Mouse (Mus musculus) liver, embryonic 11.5 days (tissue): ENCODE measurements around the gene Slc46a2. TPM values are rescaled to one million over a fixed set of nuclear protein-coding genes. Genes with fewer than 3 reads are reported as not detected.

Source experiments
- ATAC-seq: fragments of 200-750 bp; cut with Nextera tagmentation; replicated peaks from 2 replicates; pipeline ENCODE4 v1.8.0; 2017; ENCODE audit warnings: moderate number of reproducible peaks, mild to moderate bottlenecking, moderate TSS enrichment, moderate library complexity; ENCODE audit not compliant: low FRiP score
- DNase-seq: peaks from one replicate; pipeline ENCODE4 v3.0.0-alpha.2; 2017; ENCODE audit warnings: low spot score
- H3K27ac ChIP-seq: fragments of 300-500 bp; sonication (generic); 2 replicates; pipeline ENCODE4 v1.5.1; 2014; ENCODE audit warnings: mild to moderate bottlenecking, low read depth, low read length, control low read depth
- H3K27me3 ChIP-seq: fragments of 300-500 bp; sonication (generic); replicated peaks from 2 replicates; pipeline ENCODE4 v1.6.1; 2014; ENCODE audit warnings: low read length, mixed read lengths; ENCODE audit not compliant: control insufficient read depth, insufficient read depth
- H3K36me3 ChIP-seq: fragments of 300-500 bp; sonication (generic); 2 replicates; pipeline ENCODE4 v1.6.1; 2014; ENCODE audit warnings: mild to moderate bottlenecking, low read length, moderate library complexity, mixed read lengths; ENCODE audit not compliant: control insufficient read depth, insufficient read depth
- H3K4me1 ChIP-seq: fragments of 300-500 bp; sonication (generic); replicated peaks from 2 replicates; pipeline ENCODE4 v1.6.1; 2014; ENCODE audit warnings: low read length, mixed read lengths; ENCODE audit not compliant: control insufficient read depth, insufficient read depth
- H3K4me2 ChIP-seq: fragments of 300-500 bp; sonication (generic); 2 replicates; pipeline ENCODE4 v1.6.1; 2014; ENCODE audit warnings: mild to moderate bottlenecking, control low read depth, moderate library complexity
- H3K4me3 ChIP-seq: fragments of 300-500 bp; sonication (generic); 2 replicates; pipeline ENCODE4 v1.5.1; 2014; ENCODE audit warnings: low read depth, low read length, control low read depth
- H3K9ac ChIP-seq: fragments of 300-500 bp; sonication (generic); 2 replicates; pipeline ENCODE4 v1.6.1; 2014; ENCODE audit warnings: low read depth, low read length, control low read depth
- H3K9me3 ChIP-seq: fragments of 300-500 bp; sonication (generic); 2 replicates; pipeline ENCODE4 v1.6.1; 2016; ENCODE audit warnings: low read length, inconsistent platforms, mixed read lengths; ENCODE audit not compliant: control insufficient read depth
- WGBS: fragments of 180-500 bp; shearing (Covaris S2); extraction: QIAGEN DNeasy Blood & Tissue Kit; methylation state at CpG from one replicate; pipeline ENCODE4 v1.1.7; 2014; 5-methylcytosine and 5-hydroxymethylcytosine counted together
- polyA plus RNA-seq: library from polyadenylated mRNA; unstranded; fragments of >200 nt; fragmentation: Nextera tagmentation; extraction: Ambion mirVana; gene quantifications from 2 replicates; pipeline ENCODE4 v1.2.1, GENCODE M21; 2014

Gene Slc46a2
- polyA plus RNA-seq, 1 experiment from 2014 or later: not detected

DNA sequence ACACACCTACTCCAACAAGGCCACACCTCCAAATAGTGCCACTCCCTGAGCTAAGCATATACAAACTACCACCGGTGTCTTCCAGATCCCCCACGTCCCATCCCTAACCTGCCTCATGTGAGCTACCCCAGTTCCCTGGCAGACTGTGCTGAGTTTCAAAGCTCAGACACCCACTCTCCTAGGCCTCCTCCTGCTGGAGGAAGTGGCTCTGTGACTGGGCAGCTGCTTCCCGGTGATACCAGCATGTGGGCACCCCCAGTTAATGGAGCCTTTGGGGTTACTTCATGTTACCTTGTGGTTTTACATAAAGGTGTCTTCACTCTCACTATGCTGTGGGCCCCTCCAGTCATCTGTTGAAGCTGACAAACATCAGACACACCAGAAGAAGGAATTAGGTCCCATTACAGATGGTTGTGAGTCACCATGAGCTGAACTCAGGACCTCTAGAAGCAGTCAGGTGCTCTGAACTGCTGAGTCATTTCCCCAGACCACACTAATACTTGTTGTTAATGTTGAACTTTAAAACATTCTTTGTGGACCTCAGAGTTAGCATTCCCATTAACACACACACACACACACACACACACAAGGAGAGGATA, 19.8 kb downstream of the Slc46a2 start:
- H3K4me3 ChIP-seq: no peak overlapping the region
- no peaks in the 10 kb centered on the region for H3K4me1 ChIP-seq
- H3K9ac ChIP-seq: no peak overlapping the region
- WGBS: 74% methylated on average over 3 of the region's 3 CpGs
- H3K27me3 ChIP-seq: no peaks in the 10 kb centered on the region
- DNase-seq (no peak), ATAC-seq (0 out of 2 replicates have a peak, but pooled peaks have one; percentile 5)
- H3K4me2 ChIP-seq: no peak overlapping the region
- H3K36me3 ChIP-seq: no peaks in the 10 kb centered on the region
- H3K27ac ChIP-seq: no peak overlapping the region
- H3K9me3 ChIP-seq: no peaks in the 10 kb centered on the region

DNA sequence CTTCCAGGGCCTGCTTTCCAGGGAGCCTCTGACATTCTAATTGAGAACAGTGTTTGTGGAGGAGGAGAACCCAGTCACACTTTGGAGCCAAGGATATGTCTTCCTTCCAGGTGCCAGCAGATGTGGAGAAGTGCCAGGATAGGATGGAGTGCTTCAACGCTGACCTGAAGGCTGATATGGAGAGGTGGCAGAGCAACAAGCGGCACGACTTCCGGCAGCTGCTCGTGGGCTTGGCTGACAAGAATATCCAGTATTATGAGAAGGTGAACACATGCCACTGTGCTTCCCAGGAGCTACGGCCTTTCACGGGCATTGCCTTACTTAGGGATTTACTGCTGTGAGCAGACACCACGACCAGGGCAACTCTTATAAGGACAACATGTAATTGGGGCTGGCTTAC, 20.4 kb downstream of the Slc46a2 start:
- H3K4me1 ChIP-seq: no peaks in the 10 kb centered on the region

DNA sequence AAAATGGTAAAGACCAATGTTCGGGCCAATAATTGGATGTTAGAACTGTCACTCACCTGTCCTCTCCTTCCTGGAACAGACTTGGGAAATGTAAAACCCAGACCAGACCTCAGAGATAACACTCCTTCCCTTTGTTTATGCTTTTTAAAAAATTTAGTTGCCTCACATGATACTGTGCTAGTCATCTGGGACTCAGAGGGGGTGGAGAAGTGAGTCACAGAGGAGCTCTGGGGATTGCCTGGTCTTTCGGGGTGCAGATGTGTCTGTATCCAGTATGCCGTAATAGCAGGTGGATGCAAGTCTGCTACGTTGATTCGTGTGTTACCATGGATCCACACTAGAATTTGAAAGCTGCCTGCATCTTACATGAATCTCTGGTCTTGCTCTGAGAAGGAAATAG, 22.1 kb downstream of the Slc46a2 start:
- Histone ChIP-seq H3K36me3 (no peaks in the 10 kb centered on the region), H3K4me2 (no peak overlapping the region), H3K27me3 (no peaks in the 10 kb centered on the region), H3K4me1 (no peaks in the 10 kb centered on the region), H3K9ac (no peak overlapping the region), H3K27ac (no peak overlapping the region), H3K4me3 (no peak overlapping the region), H3K9me3 (no peaks in the 10 kb centered on the region)
- DNase-seq: no peak
- WGBS: 90% methylated on average over 5 of the region's 5 CpGs
- ATAC-seq: no peak

More for the DNA sequence above, 20.4 kb downstream of the Slc46a2 start:
- Histone ChIP-seq H3K4me2 (no peak overlapping the region), H3K27ac (no peak overlapping the region), H3K9ac (no peak overlapping the region), H3K9me3 (no peaks in the 10 kb centered on the region), H3K36me3 (no peaks in the 10 kb centered on the region), H3K27me3 (no peaks in the 10 kb centered on the region), H3K4me3 (no peak overlapping the region)
- no peak for DNase-seq
- 90% methylated on average over 8 of the region's 8 CpGs for WGBS
- ATAC-seq: no peak

DNA sequence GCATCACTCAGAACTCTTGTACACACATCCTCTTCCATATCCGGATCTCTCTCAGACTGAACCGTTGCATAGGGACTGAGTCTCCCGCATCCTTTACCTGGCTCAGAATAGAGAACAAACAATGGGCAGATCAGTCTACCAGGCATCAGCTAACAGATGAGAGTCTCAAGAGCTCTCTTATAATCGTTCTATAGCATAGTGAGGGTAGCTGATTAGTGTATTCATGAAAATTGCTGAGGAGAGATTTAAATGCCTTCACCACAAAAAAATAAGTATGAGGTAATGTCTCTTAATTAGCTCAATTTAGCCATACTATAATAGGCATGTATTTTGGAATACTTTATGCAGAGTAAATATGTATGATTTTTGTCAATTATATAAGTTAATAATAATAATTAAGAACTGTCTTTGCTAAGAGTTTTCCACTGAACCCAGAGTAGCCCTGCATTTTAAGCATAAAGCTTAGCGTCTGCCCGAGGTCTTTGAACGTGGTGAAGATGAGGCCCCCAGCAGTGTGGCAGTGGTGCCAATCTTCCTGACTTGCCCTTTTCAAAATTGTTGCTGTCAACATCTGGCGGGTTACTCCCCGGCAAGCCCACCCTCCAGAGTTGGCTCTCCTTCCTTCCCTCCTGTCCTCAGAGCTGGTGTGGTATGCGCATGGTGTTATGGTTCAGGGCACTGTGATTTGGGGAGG, 23.0 kb downstream of the Slc46a2 start:
- DNase-seq: no peak
- no peaks in the 10 kb centered on the region for H3K9me3 ChIP-seq
- no peaks in the 10 kb centered on the region for H3K27me3 ChIP-seq
- no peak overlapping the region for H3K27ac ChIP-seq
- 90% methylated on average over 10 of the region's 10 CpGs for WGBS
- H3K36me3 ChIP-seq: no peaks in the 10 kb centered on the region
- H3K4me3 ChIP-seq: no peak overlapping the region
- no peak overlapping the region for H3K4me2 ChIP-seq
- H3K9ac ChIP-seq: no peak overlapping the region
- no peaks in the 10 kb centered on the region for H3K4me1 ChIP-seq
- no peak for ATAC-seq

DNA sequence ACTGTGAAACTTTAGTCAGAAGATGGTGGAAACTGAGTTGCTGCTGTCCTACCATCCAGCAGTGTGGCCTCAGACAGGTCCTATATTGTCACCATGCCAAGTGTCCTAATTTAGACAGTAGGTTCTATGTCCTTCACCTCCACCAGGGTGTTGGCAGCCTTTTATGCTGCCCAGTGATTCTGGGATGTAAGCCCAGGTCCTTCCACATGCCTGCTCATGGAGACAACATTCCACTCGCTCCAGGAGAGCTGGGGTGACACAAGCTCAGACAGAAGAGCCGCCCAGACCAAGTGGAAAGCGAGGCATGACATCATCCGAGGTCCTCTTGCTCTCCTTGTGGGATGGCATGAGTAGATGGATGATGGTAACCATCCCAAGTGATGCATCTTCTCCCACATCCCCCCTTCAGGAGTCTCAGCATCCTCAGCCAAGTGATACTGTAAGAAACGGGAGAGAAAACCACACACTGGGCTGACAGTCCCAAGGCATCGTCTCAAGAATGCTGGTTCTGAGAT, 24.7 kb downstream of the Slc46a2 start:
- Histone ChIP-seq H3K4me1 (no peaks in the 10 kb centered on the region), H3K9ac (no peak overlapping the region), H3K4me3 (no peak overlapping the region), H3K4me2 (no peak overlapping the region), H3K27me3 (no peaks in the 10 kb centered on the region), H3K27ac (no peak overlapping the region), H3K9me3 (no peaks in the 10 kb centered on the region), H3K36me3 (peaks cover 1% of the 10 kb centered on the region)
- no peak for ATAC-seq
- DNase-seq: no peak
- 89% methylated on average over 6 of the region's 6 CpGs for WGBS

DNA sequence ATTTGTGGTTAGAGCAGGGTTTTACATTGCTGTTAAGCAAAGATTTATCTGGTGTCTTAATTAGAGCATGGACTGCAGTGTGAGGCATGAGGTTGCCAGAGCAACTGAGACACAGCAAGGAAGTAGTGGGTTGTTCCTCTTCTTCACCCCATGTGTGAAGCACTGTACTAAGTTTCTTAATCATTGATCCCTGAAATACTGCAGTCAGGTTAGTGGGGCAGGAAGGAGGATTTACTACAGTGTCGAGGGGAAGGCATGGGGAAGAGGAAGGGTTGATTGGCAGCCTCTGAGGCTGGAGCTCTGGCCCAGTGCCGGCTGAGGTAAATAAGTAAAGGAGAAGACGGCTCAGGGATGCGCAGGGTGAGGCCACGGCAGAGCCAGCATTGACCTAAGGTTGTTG, 26.8 kb downstream of the Slc46a2 start:
- Histone ChIP-seq H3K4me3 (no peak overlapping the region), H3K27me3 (no peaks in the 10 kb centered on the region), H3K9ac (no peak overlapping the region), H3K27ac (no peak overlapping the region), H3K4me1 (peaks cover 8% of the 10 kb centered on the region), H3K4me2 (no peak overlapping the region), H3K9me3 (no peaks in the 10 kb centered on the region), H3K36me3 (peaks cover 4% of the 10 kb centered on the region)
- no peak for DNase-seq
- WGBS: 74% methylated on average over 5 of the region's 5 CpGs
- ATAC-seq: no peak

DNA sequence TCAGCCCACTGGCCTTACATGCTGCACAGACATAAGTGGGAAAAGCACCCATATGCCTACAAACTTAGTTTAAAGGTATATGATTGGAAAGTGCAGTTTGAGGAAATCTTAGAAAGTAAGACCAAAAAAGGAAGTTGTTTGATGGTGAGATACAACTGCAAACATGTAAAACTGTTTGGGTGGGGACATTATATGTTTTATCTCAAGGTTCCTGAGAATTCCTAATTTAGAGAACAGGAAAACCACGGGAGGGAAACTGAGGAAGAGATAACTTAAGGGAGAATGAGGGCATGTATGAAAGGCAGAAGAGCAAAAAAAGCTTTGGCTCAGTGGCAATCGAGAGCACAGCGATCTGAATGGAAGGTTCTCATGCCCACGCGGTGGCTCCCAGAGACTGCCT, 27.8 kb downstream of the Slc46a2 start:
- Histone ChIP-seq H3K27ac (no peak overlapping the region), H3K36me3 (peaks cover 6% of the 10 kb centered on the region), H3K9me3 (no peaks in the 10 kb centered on the region), H3K4me2 (no peak overlapping the region), H3K4me3 (no peak overlapping the region), H3K4me1 (peaks cover 8% of the 10 kb centered on the region), H3K27me3 (no peaks in the 10 kb centered on the region), H3K9ac (no peak overlapping the region)
- WGBS: 49% methylated on average over 5 of the region's 5 CpGs
- DNase-seq (no peak), ATAC-seq (no peak)

DNA sequence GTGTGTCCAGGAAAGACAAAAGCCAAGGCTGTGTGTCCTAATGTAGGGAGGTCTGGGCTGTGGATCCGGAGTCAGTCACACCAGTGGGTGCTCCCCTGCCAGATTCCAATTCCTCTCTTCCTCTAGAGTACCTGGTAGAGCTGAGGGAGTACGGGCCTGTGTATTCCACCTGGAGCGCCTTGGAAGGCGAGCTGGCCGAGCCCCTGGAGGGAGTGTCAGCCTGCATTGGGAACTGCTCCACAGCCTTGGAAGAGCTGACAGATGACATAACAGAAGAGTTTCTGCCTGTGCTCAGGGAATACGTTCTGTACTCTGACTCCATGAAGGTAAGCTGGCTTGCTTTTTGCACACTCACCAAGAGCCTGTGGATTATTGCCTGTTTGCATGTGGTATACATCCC, 28.6 kb downstream of the Slc46a2 start:
- no peak overlapping the region for H3K4me2 ChIP-seq
- no peak overlapping the region for H3K4me3 ChIP-seq
- DNase-seq: no peak
- H3K9ac ChIP-seq: no peak overlapping the region
- H3K27ac ChIP-seq: no peak overlapping the region
- 90% methylated on average over 6 of the region's 6 CpGs for WGBS
- peaks cover 8% of the 10 kb centered on the region for H3K4me1 ChIP-seq
- H3K27me3 ChIP-seq: no peaks in the 10 kb centered on the region
- ATAC-seq: no peak
- H3K9me3 ChIP-seq: no peaks in the 10 kb centered on the region
- peaks cover 6% of the 10 kb centered on the region for H3K36me3 ChIP-seq
